Mouse (Mus musculus) regulatory T cell (primary cell): ENCODE measurements around the gene Gss.

ENCODE experiments used
- in situ Hi-C: fragments of 300-600 bp; cut with MboI, MseI; formaldehyde crosslinking; loops from one replicate; pipeline ENCODE4 v1.15.1; 2025; ENCODE audit warnings: high pct_unique_total_duplicates

The Gss gene

GRCm38 (mm10) chr2:155592137-155592853, at the start of gene Gss:
TSS of gene Gss (minus strand) at chr2:155592810.
- in situ Hi-C loops: no loop called here

GRCm38 (mm10) chr2:155641540-155642472, 49.2 kb upstream of the Gss start:
- in situ Hi-C loops: no loop called here

GRCm38 (mm10) chr2:155640656-155641055, 48.0 kb upstream of the Gss start:
- in situ Hi-C loops: no loop called here

- in situ Hi-C loops: no loop called here
Observed at GRCm38 (mm10) chr2:155637411-155637810, 44.8 kb upstream of the Gss start.

- in situ Hi-C loops: no loop called here
Observed at GRCm38 (mm10) chr2:155636881-155637280, 44.3 kb upstream of the Gss start.

GRCm38 (mm10) chr2:155635961-155636360, 43.4 kb upstream of the Gss start:
- in situ Hi-C loops: no loop called here

GRCm38 (mm10) chr2:155634562-155634961, 42.0 kb upstream of the Gss start:
- in situ Hi-C loops: no loop called here

- in situ Hi-C loops: no loop called here
Observed at GRCm38 (mm10) chr2:155633731-155634130, 41.1 kb upstream of the Gss start.

GRCm38 (mm10) chr2:155633121-155633520, 40.5 kb upstream of the Gss start:
- in situ Hi-C loops: no loop called here

GRCm38 (mm10) chr2:155632138-155632936, 39.7 kb upstream of the Gss start:
- in situ Hi-C loops: no loop called here

GRCm38 (mm10) chr2:155630590-155631416, 38.2 kb upstream of the Gss start:
- in situ Hi-C loops: no loop called here

GRCm38 (mm10) chr2:155630153-155630552, 37.5 kb upstream of the Gss start:
- in situ Hi-C loops: no loop called here

- in situ Hi-C loops: no loop called here
Observed at GRCm38 (mm10) chr2:155629231-155629661, 36.6 kb upstream of the Gss start.

- in situ Hi-C loops: no loop called here
Observed at GRCm38 (mm10) chr2:155628519-155628918, 35.9 kb upstream of the Gss start.

GRCm38 (mm10) chr2:155628112-155628511, 35.5 kb upstream of the Gss start:
- in situ Hi-C loops: no loop called here

GRCm38 (mm10) chr2:155627030-155627738, 34.6 kb upstream of the Gss start:
- in situ Hi-C loops: no loop called here

- in situ Hi-C loops: no loop called here
Observed at GRCm38 (mm10) chr2:155626277-155626676, 33.7 kb upstream of the Gss start.

GRCm38 (mm10) chr2:155624730-155625129, 32.1 kb upstream of the Gss start:
- in situ Hi-C loops: no loop called here

- in situ Hi-C loops: no loop called here
Observed at GRCm38 (mm10) chr2:155623996-155624395, 31.4 kb upstream of the Gss start.

- in situ Hi-C loops: no loop called here
Observed at GRCm38 (mm10) chr2:155622606-155623005, 30.0 kb upstream of the Gss start.
